Mouse (Mus musculus): ENCODE data around the gene Zfp607a. TPM values are rescaled to one million over a fixed set of nuclear protein-coding genes. Genes with fewer than 3 reads are reported as not detected.

Gene Zfp607a
- polyA plus RNA-seq, 1 experiment from 2014 or later, result 5.0 TPM

GRCm38 (mm10) chr7:27928818-27929695, 71.7 kb downstream of the Zfp607a start, which contains the start of gene Zfp974:
Gene Zfp974, minus strand, starts transcription at chr7:27929460.
- Histone ChIP-seq H3K4me2 (ENCODE audit: low read length) (peak within 1 kb of the TSS; percentile 80), H3K9me3 (ENCODE audit: control insufficient read depth, low read length) (no peaks in the 10 kb centered on the region), H3K4me1 (replicated peaks; ENCODE audit: control insufficient read depth, insufficient read depth, low read length) (peaks cover 5% of the 10 kb centered on the region), H3K36me3 (ENCODE audit: control insufficient read depth, insufficient read depth, low read length) (0 out of 2 replicates have a peak, but pooled peaks cover 12% of the 10 kb centered on the region), H3K9ac (ENCODE audit: low read length) (peak within 1 kb of the TSS; percentile 63), H3K27me3 (replicated peaks; ENCODE audit: control insufficient read depth, insufficient read depth, low read length) (no peaks in the 10 kb centered on the region), H3K4me3 (ENCODE audit: low read depth, low read length) (peak within 1 kb of the TSS; percentile 78), H3K27ac (ENCODE audit: low read depth) (peak within 1 kb of the TSS; percentile 63; the same call in 1 of the 2 replicates)
- DNase-seq (ENCODE audit: low spot score), result peak; percentile 92
- ATAC-seq (replicated peaks; ENCODE audit: low FRiP score, low TSS enrichment, low read depth), result peak; percentile 82
- WGBS, result 3% methylated on average over 40 of the region's 40 CpGs

Other genes starting within 250 kb of the Zfp607a start
- 3.2 and 3.3 TPM in 2 replicates for gene Ttc9b, start 203.6 kb upstream of the Zfp607a start, polyA plus RNA-seq (2014; fragmentation: Nextera tagmentation; extraction: Ambion mirVana)
- gene Map3k10, start 182.9 kb upstream of the Zfp607a start, polyA plus RNA-seq (2014; fragmentation: Nextera tagmentation; extraction: Ambion mirVana), result 6.3 and 7.0 TPM in 2 replicates
- gene Zfp607b, start 168.2 kb upstream of the Zfp607a start, polyA plus RNA-seq (2014; fragmentation: Nextera tagmentation; extraction: Ambion mirVana), result 2.5 and 3.4 TPM in 2 replicates
- 28.5 and 32.2 TPM in 2 replicates for gene Zfp60, start 126.1 kb upstream of the Zfp607a start, polyA plus RNA-seq (2014; fragmentation: Nextera tagmentation; extraction: Ambion mirVana)
- 1.8 TPM in 2 replicates for gene Zfp626, start 50.3 kb upstream of the Zfp607a start, polyA plus RNA-seq (2014; fragmentation: Nextera tagmentation; extraction: Ambion mirVana)
- 7.4 and 10.4 TPM in 2 replicates for gene Zfp59, start 18.9 kb upstream of the Zfp607a start, polyA plus RNA-seq (2014; fragmentation: Nextera tagmentation; extraction: Ambion mirVana)
- 7.2 and 9.5 TPM in 2 replicates for gene Zfp974, start 71.9 kb downstream of the Zfp607a start, polyA plus RNA-seq (2014; fragmentation: Nextera tagmentation; extraction: Ambion mirVana)
- gene Zfp780b, start 121.6 kb downstream of the Zfp607a start, polyA plus RNA-seq (2014; fragmentation: Nextera tagmentation; extraction: Ambion mirVana), result 16.8 and 18.7 TPM in 2 replicates
- 5.9 and 6.7 TPM in 2 replicates for gene Zfp850, start 156.6 kb downstream of the Zfp607a start, polyA plus RNA-seq (2014; fragmentation: Nextera tagmentation; extraction: Ambion mirVana)
- 281 and 298 TPM in 2 replicates for gene Psmc4, start 192.6 kb downstream of the Zfp607a start, polyA plus RNA-seq (2014; fragmentation: Nextera tagmentation; extraction: Ambion mirVana)
- 16.0 and 46.1 TPM in 2 replicates for gene Fcgbp, start 213.7 kb downstream of the Zfp607a start, polyA plus RNA-seq (2014; fragmentation: Nextera tagmentation; extraction: Ambion mirVana)